Mouse (Mus musculus) CH12.LX (cell line): Measurements from ENCODE around the gene Psma3. TPM values are rescaled to one million over a fixed set of nuclear protein-coding genes. Genes with fewer than 3 reads are reported as not detected.
A peak's percentile ranks its signal among the peaks of the same experiment; 100 is the strongest.

ENCODE experiments used
- DNase-seq: peaks from one replicate; pipeline ENCODE4 v3.0.0-alpha.2; 2013; ENCODE audit errors: extremely low read depth
- H3K27ac ChIP-seq: 2 replicates; pipeline ENCODE4 v1.5.1; 2012; ENCODE audit warnings: low read depth, mild to moderate bottlenecking, control low read depth, moderate library complexity; ENCODE audit not compliant: insufficient read depth
- H3K27me3 ChIP-seq: replicated peaks from 2 replicates; pipeline ENCODE3; 2012; ENCODE audit warnings: inconsistent platforms
- H3K36me3 ChIP-seq, 2 experiments: replicated peaks in 1 of 2; 2 replicates each; pipeline versions ENCODE3 to v1.6.1; 2012; ENCODE audit warnings: inconsistent platforms in 1 of 2, low read length in 1 of 2, mild to moderate bottlenecking in 1 of 2, mixed read lengths in 1 of 2, moderate library complexity in 1 of 2; ENCODE audit not compliant: control insufficient read depth in 1 of 2, insufficient read depth in 1 of 2
- H3K4me1 ChIP-seq, 2 experiments: 2 replicates each; pipeline ENCODE4 v1.6.1; 2012; ENCODE audit warnings: inconsistent platforms in 1 of 2, moderate library complexity in 1 of 2; ENCODE audit not compliant: insufficient read depth in 2 of 2, control insufficient read depth in 1 of 2
- H3K4me2 ChIP-seq: 2 replicates; pipeline ENCODE4 v1.6.1; 2012; ENCODE audit warnings: low read depth, mild to moderate bottlenecking, control low read depth; ENCODE audit not compliant: poor library complexity, insufficient read depth, severe bottlenecking
- H3K4me3 ChIP-seq, 3 experiments: fragments of 150-350 bp in 1 of 3; sonication (generic) in 1 of 3; replicated peaks in 1 of 3; 2 replicates each; pipeline versions ENCODE3 to v1.5.1; 2011 to 2012; ENCODE audit warnings: low read depth in 2 of 3, low read length in 2 of 3, mild to moderate bottlenecking in 2 of 3, moderate library complexity in 2 of 3, control low read depth in 1 of 3, improper control_type of control experiment in 1 of 3, inconsistent platforms in 1 of 3, mixed read lengths in 1 of 3; ENCODE audit not compliant: poor library complexity in 1 of 3
- H3K79me2 ChIP-seq: replicated peaks from 2 replicates; pipeline ENCODE4 v1.6.1; 2012; ENCODE audit warnings: mild to moderate bottlenecking, moderate library complexity; ENCODE audit not compliant: control insufficient read depth, poor library complexity, insufficient read depth, severe bottlenecking; ENCODE audit errors: extremely low read depth
- H3K9ac ChIP-seq: 2 replicates; pipeline ENCODE4 v1.6.1; 2012; ENCODE audit warnings: low read depth, mild to moderate bottlenecking, control low read depth, moderate library complexity; ENCODE audit not compliant: insufficient read depth
- H3K9me3 ChIP-seq: replicated peaks from 2 replicates; pipeline ENCODE3; 2012; ENCODE audit warnings: low read length, inconsistent platforms, mixed read lengths
- CHD2 ChIP-seq: IDR thresholded peaks from 2 replicates; pipeline ENCODE4 v1.6.1; 2011; ENCODE audit warnings: low read length, improper control_type of control experiment
- CTCF ChIP-seq, 2 experiments: IDR thresholded peaks in 1 of 2; conservative IDR thresholded peaks in 1 of 2; 2 replicates each; pipeline ENCODE4 v1.5.1; 2011 to 2012; ENCODE audit warnings: low read depth in 2 of 2, low read length in 2 of 2, improper control_type of control experiment in 1 of 2, inconsistent platforms in 1 of 2, mild to moderate bottlenecking in 1 of 2, moderate library complexity in 1 of 2
- E2F4 ChIP-seq: IDR thresholded peaks from 2 replicates; pipeline ENCODE4 v1.6.1; 2011; ENCODE audit warnings: low read depth, low read length, improper control_type of control experiment; ENCODE audit not compliant: insufficient replicate concordance
- EP300 ChIP-seq: IDR thresholded peaks from 2 replicates; pipeline ENCODE4 v1.6.1; 2011; ENCODE audit warnings: low read length, improper control_type of control experiment
- ETS1 ChIP-seq: conservative IDR thresholded peaks from 2 replicates; pipeline ENCODE4 v1.6.1; 2012; ENCODE audit warnings: low read depth, mild to moderate bottlenecking, inconsistent platforms, low read length, improper control_type of control experiment, moderate library complexity
- IRF4 ChIP-seq: IDR thresholded peaks from 2 replicates; pipeline ENCODE4 v1.6.1; 2014; ENCODE audit warnings: low read depth, mild to moderate bottlenecking, inconsistent platforms, low read length, improper control_type of control experiment
- MAZ ChIP-seq: IDR thresholded peaks from 2 replicates; pipeline ENCODE4 v1.6.1; 2012; ENCODE audit warnings: low read depth, mild to moderate bottlenecking, inconsistent platforms, low read length, improper control_type of control experiment, moderate library complexity
- MEF2A ChIP-seq: IDR thresholded peaks from 2 replicates; pipeline ENCODE4 v1.6.1; 2014; ENCODE audit warnings: low read depth, mild to moderate bottlenecking, inconsistent platforms, low read length, improper control_type of control experiment, borderline replicate concordance
- MXI1 ChIP-seq: IDR thresholded peaks from 2 replicates; pipeline ENCODE4 v1.6.1; 2011; ENCODE audit warnings: mild to moderate bottlenecking, low read depth, low read length, improper control_type of control experiment
- NELFE ChIP-seq: IDR thresholded peaks from 2 replicates; pipeline ENCODE4 v1.6.1; 2011; ENCODE audit warnings: low read depth, low read length, improper control_type of control experiment
- PAX5 ChIP-seq: IDR thresholded peaks from 2 replicates; pipeline ENCODE4 v1.6.1; 2012; ENCODE audit warnings: low read length, inconsistent platforms, mixed read lengths
- POLR2A ChIP-seq: IDR thresholded peaks from 2 replicates; pipeline ENCODE4 v1.6.1; 2011; ENCODE audit warnings: low read depth, mild to moderate bottlenecking, improper control_type of control experiment, low read length
- RAD21 ChIP-seq: IDR thresholded peaks from 2 replicates; pipeline ENCODE4 v1.6.1; 2011; ENCODE audit warnings: low read depth, mild to moderate bottlenecking, low read length, improper control_type of control experiment, moderate library complexity
- SIN3A ChIP-seq: IDR thresholded peaks from 2 replicates; pipeline ENCODE4 v1.6.1; 2012; ENCODE audit warnings: low read length, improper control_type of control experiment, inconsistent platforms
- SMC3 ChIP-seq: IDR thresholded peaks from 2 replicates; pipeline ENCODE4 v1.6.1; 2011; ENCODE audit warnings: low read depth, low read length, improper control_type of control experiment
- TCF12 ChIP-seq: IDR thresholded peaks from 2 replicates; pipeline ENCODE4 v1.6.1; 2014; ENCODE audit warnings: low read depth, mild to moderate bottlenecking, inconsistent platforms, low read length, improper control_type of control experiment
- UBTF ChIP-seq: IDR thresholded peaks from 2 replicates; pipeline ENCODE4 v1.6.1; 2012; ENCODE audit warnings: low read depth, mild to moderate bottlenecking, inconsistent platforms, low read length, improper control_type of control experiment, moderate library complexity
- ZC3H11A ChIP-seq: IDR thresholded peaks from 2 replicates; pipeline ENCODE4 v1.6.1; 2012; ENCODE audit warnings: low read depth, mild to moderate bottlenecking, inconsistent platforms, low read length, improper control_type of control experiment
- ZKSCAN1 ChIP-seq: IDR thresholded peaks from 2 replicates; pipeline ENCODE4 v1.6.1; 2012; ENCODE audit warnings: low read depth, inconsistent platforms, low read length, improper control_type of control experiment, borderline replicate concordance
- ZMIZ1 ChIP-seq: IDR thresholded peaks from 2 replicates; pipeline ENCODE4 v1.6.1; 2012; ENCODE audit warnings: low read depth, mild to moderate bottlenecking, inconsistent platforms, low read length, improper control_type of control experiment
- dilution Hi-C: fragments of 300-500 bp; cut with MboI; formaldehyde crosslinking; loops from 2 replicates; pipeline ENCODE4 v1.14.3; 2020; ENCODE audit warnings: low sequenced_read_pairs; ENCODE audit not compliant: extremely low pct_unique_long_range_greater_than_20kb, extremely low pct_ligation_motif_present
- in situ Hi-C: fragments of 300-500 bp; cut with MboI; formaldehyde crosslinking; loops from 3 replicates; pipeline ENCODE4 v1.14.3; 2019; ENCODE audit warnings: low sequenced_read_pairs, low pct_ligation_motif_present, low pct_unique_long_range_greater_than_20kb, mixed read lengths
- polyA plus RNA-seq: library from polyadenylated mRNA; unstranded; fragments of >175 nt; gene quantifications from 2 replicates; pipeline ENCODE4 v1.2.1, GENCODE M21; 2012; ENCODE audit warnings: low read depth; ENCODE audit not compliant: insufficient read length
- total RNA-seq, 2 experiments: library from RNA; depleted of rRNA; stranded (reverse); fragments of 300-350 nt in 1 of 2; fragments of >200 nt in 1 of 2; gene quantifications; 2 replicates each; pipeline ENCODE4 v1.2.3; 2012 to 2014

The Psma3 gene
- total and polyA plus RNA-seq, 3 experiments, result 271 to 538 (median 355) TPM

DNA sequence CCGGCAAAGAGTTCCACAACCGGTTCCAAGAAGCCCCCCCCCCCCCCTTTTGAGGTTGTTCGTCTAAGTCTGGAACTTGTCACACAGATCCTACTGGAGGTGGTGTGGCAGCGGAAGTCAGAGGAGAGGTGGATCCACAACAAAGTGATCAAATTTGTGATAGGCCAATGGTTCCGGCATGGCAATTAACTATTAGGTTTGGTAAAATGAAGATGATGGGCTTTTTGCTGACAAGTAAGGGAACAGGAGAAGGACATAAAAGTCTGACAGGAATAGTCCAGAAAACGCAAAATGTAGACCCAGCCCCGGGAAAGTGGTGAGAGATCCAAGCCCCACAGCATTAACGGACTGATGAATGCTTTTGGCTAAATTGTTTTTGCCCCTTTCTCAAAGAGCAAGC, 6.8 kb upstream of the Psma3 start:
- dilution Hi-C loops, result no loop called here
- TF ChIP-seq EP300 (no peak), MXI1 (no peak), ETS1 (no peak), MAZ (no peak), PAX5 (no peak), SMC3 (no peak), CHD2 (no peak), ZMIZ1 (no peak), ZC3H11A (no peak), NELFE (no peak)
- TF ChIP-seq, all 38 proteins: peak for 0

DNA sequence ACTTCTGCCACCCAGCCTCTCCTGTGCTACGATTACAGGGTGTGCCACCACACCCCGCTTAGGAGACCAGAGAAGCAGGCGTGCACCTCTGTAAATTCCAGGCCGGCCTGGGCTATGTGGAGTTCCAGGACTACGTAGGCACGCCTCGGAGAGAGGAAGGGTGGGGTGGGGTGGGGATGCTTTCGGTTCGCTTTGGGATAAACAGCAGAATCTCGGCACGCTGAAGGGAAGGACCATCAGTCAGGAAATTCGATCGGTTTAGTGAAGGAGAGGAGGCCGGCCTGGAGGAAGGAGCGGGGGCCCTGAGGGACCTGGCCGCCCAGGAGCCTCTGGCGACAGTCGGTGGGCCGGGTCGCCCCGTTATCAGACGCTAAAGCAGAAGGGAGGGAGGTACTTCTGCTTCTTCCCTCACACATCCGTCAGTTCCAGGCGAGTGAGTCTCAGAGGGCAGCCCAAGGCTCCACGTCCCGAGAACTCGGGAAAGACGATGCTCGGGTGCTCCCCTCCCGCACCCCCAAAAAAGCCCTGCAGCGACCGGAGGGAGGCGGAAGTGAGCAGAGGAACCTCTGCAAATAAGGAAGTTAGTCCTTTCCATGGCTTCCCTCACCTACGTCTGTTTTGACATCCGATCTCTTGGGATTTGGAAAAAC, 6.2 kb upstream of the Psma3 start:
- peak overlapping the region; percentile 66 for H3K27ac ChIP-seq
- no peaks in the 10 kb centered on the region for H3K27me3 ChIP-seq
- TF ChIP-seq TCF12 (peak; percentile 43; the same call in 1 of the 2 replicates), E2F4 (no peak), MEF2A (no peak), ZKSCAN1 (no peak), MXI1 (peak; percentile 44), NELFE (peak; percentile 32; the same call in 1 of the 2 replicates), IRF4 (peak; percentile 36; the same call in 1 of the 2 replicates), POLR2A (peak; percentile 66), CTCF (conservative IDR thresholded peaks at IDR 0.05 in 1 of 2, IDR thresholded peaks at IDR 0.05 in 1 of 2; ENCODE audit: low read depth in 2 of 2, low read length in 2 of 2) (peak in 1 of 2 experiments; percentile 56; a peak in 2 of 4 replicates), SIN3A (peak; percentile 91), UBTF (peak; percentile 58; the same call in 1 of the 2 replicates), MAZ (0 out of 2 replicates have a peak, but pooled peaks have one; percentile 36), RAD21 (peak; percentile 3; the same call in 1 of the 2 replicates)
- H3K9ac ChIP-seq, result peak overlapping the region; percentile 88
- peaks cover 5 to 11% of the 10 kb centered on the region in 2 experiments for H3K36me3 ChIP-seq
- no peaks in the 10 kb centered on the region for H3K9me3 ChIP-seq
- H3K4me3 ChIP-seq, result peak overlapping the region; percentile 57 to 88 (median 77)
- peaks cover 0 to 5% of the 10 kb centered on the region in 2 experiments; a peak in 2 of 4 replicates for H3K4me1 ChIP-seq
- in situ Hi-C loops, result no loop called here
- peak; percentile 74 for DNase-seq
- dilution Hi-C loops, result no loop called here
- peak overlapping the region; percentile 88 for H3K4me2 ChIP-seq
- no peaks in the 10 kb centered on the region for H3K79me2 ChIP-seq

More for the DNA sequence above, 6.8 kb upstream of the Psma3 start:
- H3K79me2 ChIP-seq, result no peaks in the 10 kb centered on the region
- peak overlapping the region; percentile 57 to 88 (median 77) for H3K4me3 ChIP-seq
- H3K4me1 ChIP-seq, result peaks cover 0 to 5% of the 10 kb centered on the region in 2 experiments; a peak in 2 of 4 replicates
- in situ Hi-C loops, result no loop called here
- H3K9me3 ChIP-seq, result no peaks in the 10 kb centered on the region
- DNase-seq, result no peak
- H3K27me3 ChIP-seq, result no peaks in the 10 kb centered on the region
- H3K36me3 ChIP-seq, result peaks cover 8 to 15% of the 10 kb centered on the region in 2 experiments
- H3K4me2 ChIP-seq, result peak overlapping the region; percentile 88
- no peak overlapping the region for H3K27ac ChIP-seq
- H3K9ac ChIP-seq, result peak overlapping the region; percentile 88
